Mouse (Mus musculus) v-Abl transformed pro-B cells (cell line): ENCODE results near the gene Pigk.

Experiments
- in situ Hi-C, 2 experiments: fragments of 400-800 bp; cut with MboI; formaldehyde crosslinking; loops; one replicate each; pipeline ENCODE4 v1.15.1; 2025; ENCODE audit not compliant: unreplicated experiment in 2 of 2

The Pigk gene

DNA sequence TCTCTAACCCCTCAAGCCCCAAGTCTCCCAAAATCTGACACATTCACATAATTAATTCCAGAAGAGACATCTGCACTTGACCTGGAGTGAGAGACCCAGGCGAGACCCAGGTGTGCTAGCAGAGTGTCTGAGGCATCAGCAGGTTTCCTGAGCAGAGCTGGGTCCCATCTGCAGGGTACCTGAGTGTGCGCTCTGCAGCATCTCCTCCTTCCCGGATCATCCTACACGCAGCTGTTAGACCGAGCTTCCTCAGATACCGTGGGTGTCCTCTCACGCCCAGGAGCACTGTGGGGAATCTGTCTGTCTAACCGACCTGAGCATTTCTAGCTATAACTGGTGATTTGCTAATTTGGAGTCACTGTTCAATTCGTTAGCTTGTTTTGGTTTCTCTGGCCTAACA is 10.5 kb downstream of the Pigk start:
- in situ Hi-C loops = no loop called here

DNA sequence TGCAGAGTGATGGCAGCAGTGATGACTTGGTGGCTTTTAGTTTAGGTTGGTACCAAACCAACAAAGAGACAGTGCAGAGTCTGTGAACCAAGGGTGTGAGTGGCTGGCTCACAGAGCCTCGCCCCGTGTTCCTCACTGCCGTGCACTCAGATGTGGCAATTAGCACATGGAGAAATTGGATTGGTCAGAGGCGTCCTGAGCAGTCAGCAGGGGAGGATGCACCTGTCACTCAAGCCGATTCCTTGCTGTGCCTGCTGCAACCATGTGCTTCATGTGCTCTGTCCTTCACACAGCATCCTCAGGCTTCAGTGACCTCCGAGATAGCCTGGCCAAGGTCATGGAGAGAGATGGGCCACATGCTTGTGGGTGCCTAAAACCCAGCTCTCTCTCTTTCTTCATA is 14.3 kb downstream of the Pigk start:
- in situ Hi-C loops = loop anchor here in 1 of 2 experiments (5.0 kb wide), 1 partner anchor 341 kb away; no protein-coding TSS in a partner anchor

DNA sequence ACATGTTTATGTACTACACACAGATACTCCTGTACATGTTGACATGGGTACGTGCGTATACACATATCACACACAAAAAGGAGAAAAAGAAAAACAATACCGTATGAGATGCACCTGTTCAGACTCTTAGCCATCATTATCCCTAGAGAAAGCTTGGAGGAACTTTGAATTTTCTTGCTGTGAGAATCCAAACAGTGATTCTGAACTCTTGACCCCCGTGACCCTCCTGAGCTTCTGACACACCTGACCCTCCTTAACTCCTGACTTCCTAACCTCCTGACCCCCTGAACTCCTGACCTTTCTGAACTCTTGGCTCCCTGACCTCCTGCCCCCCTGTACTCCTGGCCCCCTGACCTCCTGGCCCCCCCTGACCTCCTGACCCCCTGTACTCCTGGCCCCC is 19.1 kb downstream of the Pigk start:
- in situ Hi-C loops = no loop called here

DNA sequence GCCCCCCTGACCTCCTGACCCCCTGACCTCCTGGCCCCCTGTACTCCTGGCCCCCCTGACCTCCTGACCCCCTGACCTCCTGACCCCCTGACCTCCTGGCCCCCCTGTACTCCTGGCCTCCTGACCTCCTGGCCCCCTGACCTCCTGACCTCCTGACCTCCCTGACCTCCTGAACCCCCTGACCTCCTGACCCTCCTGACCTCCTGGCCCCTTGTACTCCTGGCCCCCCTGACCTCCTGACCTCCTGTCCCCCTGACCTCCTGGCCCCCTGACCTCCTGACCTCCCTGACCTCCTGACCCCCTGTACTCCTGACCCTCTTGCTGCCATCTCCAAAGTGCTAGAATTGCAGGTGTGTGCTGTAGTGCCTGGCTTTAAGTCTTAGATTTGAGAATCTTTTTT is 19.6 kb downstream of the Pigk start:
- in situ Hi-C loops = no loop called here

- in situ Hi-C loops = no loop called here
Measured at GRCm38 (mm10) chr3:152734100-152734499, 20.2 kb downstream of the Pigk start.

DNA sequence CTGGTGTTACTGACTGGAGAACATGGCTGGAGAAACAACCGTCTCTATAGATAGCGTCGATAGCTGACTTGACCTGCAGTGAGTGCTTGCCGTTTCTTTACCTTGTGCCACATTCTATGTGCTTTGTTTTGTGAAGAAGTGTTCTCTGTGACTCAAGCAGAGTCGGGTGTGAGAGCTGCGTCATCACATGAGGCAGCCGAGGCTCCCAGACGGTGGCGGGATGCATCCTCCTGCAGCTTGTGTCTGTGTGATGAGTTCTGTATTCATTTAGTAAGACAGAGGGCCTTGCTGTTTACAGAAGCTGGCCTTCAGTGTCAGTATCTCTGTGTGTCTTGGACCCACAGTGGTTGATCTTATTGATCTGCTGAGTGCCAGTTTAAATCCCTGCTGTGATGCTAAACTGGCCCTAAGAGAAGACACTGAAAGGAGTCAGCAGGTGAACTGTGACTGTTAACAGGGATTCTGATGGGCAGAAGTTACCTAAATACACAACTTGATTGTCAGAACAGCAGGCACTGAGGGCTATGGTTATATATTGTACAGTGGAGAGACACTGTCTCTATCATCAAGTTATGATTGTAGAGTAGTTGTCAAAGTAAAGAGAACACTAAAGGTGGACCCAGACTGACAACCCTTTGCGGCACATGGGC is 21.8 kb downstream of the Pigk start:
- in situ Hi-C loops = no loop called here

DNA sequence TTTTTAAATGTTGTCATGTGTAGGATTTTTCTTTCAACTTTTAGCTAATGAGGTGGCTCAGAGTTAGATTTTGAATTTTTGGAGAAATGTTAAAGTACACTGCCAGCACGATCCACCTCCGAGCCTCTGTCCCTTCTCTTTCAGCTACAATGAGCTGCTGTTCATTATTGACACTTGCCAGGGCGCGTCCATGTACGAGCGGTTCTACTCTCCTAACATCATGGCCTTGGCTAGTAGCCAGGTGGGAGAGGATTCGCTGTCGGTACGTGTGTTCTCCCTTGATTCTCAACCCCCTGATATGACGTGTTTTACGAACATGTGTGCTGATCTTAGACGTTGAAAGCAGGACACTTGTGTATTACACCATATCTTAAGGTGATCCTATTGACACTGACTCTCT is 30.4 kb downstream of the Pigk start:
- in situ Hi-C loops = loop anchor here (5.0 to 10.0 kb wide), 3 partner anchors 270 to 482 kb away; partner anchors contain the start of gene Zzz3 (in 1 of the 2)

- in situ Hi-C loops = loop anchor here (5.0 to 10.0 kb wide), 5 partner anchors 268 to 633 kb away; partner anchors contain the start of gene Zzz3 (in 1 of the 2)
Measured at GRCm38 (mm10) chr3:152745611-152746010, 31.7 kb downstream of the Pigk start.

DNA sequence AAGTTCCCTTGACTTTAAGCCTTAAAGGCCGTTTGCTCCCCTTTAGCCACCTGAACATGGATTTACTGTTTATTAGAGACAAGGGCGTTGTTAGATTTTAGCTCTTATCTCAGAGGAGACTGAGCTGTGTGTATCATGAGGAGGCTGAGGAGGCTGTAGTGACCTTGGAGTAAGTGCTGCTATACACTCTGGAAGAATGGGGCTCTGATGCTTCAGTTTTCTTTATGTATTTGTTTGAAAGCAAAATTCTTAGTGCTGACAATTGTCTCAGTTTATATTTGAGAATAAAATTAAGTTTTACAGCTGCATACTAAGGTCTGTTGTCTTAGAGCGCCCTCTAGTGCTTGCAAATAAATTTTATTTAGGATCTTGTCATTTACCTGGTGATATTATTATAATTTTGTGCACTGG is 35.6 kb downstream of the Pigk start:
- in situ Hi-C loops = loop anchor here (5.0 to 10.0 kb wide), 5 partner anchors 272 to 637 kb away; partner anchors contain the start of gene Zzz3 (in 1 of the 2)

DNA sequence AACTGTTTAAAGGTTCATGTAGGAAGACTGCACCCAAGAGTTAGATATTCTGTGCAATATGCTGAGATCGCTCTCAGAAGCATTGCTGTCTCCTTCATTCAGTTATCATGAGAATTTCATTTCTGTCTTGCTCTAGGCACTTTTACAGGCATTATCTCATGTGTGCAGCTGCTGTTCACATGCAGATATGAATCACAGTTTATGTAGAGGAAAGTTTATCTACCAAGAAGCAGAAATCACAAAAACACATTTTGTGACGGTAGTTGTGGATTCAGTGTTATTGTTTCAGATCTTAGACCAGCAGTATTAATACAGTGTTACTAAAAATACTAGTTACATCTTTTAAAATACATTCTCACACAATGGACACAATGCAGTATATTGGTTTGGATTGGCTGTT is 36.0 kb downstream of the Pigk start:
- in situ Hi-C loops = loop anchor here (5.0 to 25.0 kb wide), 7 partner anchors 273 to 1165 kb away; partner anchors contain the start of genes Rabggtb (in 2 of the 2), Msh4 (in 1 of the 2) and Zzz3 (in 1 of the 2)

GRCm38 (mm10) chr3:152752911-152753310 is 39.0 kb downstream of the Pigk start:
- in situ Hi-C loops = loop anchor here (10.0 to 25.0 kb wide), 2 partner anchors 1159 to 1162 kb away; partner anchors contain the start of genes Rabggtb (in 2 of the 2) and Msh4 (in 1 of the 2)

DNA sequence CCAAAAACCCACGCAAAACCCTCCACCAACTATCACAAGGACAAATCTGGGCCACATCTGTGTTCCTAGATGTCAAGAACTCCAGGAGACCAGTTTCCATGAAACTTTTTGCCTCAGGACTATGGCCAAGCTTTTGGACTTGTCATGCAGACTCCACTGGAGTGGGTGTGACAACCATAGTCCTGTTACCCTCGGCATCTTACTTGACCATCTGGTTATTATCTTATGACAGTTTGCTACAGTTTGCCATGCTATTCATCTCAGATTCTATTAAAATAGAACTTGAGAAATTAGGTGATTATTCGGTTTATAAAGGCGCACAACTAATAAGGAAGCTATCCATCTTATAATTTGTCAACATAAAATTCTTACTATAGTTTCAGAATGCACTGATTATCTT is 39.4 kb downstream of the Pigk start:
- in situ Hi-C loops = loop anchor here (10.0 to 25.0 kb wide), 2 partner anchors 1159 to 1161 kb away; partner anchors contain the start of genes Rabggtb (in 2 of the 2) and Msh4 (in 1 of the 2)

DNA sequence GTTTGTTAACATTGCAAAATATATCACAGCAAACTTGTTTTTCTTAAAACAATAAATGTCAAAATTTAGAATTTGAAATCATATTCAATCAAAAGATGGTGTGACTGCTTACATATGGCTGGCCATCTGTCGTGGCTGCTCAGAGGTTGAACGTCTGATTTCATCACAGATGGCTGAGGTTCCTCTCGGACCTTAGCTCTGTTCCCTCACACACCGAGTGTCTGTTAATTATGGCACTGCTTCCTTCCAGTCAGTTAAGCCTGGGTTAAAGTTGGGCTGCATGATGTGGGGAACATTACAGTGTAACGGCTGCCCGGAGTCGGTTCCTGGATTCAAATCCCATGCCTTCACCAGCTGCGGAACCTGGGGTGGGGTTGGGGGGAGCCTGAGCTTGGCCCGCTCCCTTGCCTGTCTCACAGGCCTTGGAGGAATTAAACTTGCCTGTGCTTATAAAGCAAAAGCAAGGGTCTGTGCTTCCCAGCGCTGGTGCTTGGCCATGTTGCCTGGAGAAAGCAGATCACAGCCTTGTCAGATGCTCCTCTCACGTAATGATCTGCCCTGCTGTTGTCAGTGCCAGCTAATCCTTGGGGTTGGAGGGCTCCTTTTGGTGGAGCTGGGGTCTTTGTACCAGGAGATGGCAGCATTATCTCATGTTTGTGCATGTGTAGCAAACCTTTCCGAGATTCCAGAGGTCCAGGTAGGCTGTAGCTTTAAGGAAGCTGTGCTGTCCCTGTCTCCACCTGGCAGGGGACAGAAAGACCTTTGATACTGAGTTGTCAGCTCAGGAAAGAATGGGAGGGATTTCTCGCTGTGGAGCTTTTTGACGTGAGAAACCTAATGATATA is 40.2 kb downstream of the Pigk start:
- in situ Hi-C loops = loop anchor here (10.0 to 25.0 kb wide), 2 partner anchors 1158 to 1161 kb away; partner anchors contain the start of genes Rabggtb (in 2 of the 2) and Msh4 (in 1 of the 2)

DNA sequence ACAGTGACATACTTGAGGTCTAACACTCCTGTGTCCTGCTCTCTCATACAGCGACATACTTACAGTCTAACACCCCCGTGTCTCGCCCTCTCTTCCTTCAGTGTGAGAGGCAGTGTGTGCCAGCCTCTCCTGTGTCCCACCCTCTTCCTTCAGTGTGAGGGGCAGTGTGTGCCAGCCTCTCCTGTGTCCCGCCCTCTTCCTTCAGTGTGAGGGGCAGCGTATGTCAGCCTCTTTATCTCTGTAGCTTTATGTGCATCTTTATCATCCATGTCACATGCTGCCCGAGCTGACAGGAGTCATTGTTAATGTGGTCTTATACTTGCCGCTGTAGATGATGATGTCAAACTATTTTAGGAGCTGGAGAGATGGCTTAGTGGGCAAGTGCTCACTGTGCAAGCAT is 41.6 kb downstream of the Pigk start:
- in situ Hi-C loops = loop anchor here (10.0 to 25.0 kb wide), 2 partner anchors 1157 to 1159 kb away; partner anchors contain the start of genes Rabggtb (in 2 of the 2) and Msh4 (in 1 of the 2)

- in situ Hi-C loops = loop anchor here (10.0 to 25.0 kb wide), 2 partner anchors 1155 to 1158 kb away; partner anchors contain the start of genes Rabggtb (in 2 of the 2) and Msh4 (in 1 of the 2)
Measured at GRCm38 (mm10) chr3:152756896-152757295, 43.0 kb downstream of the Pigk start.

DNA sequence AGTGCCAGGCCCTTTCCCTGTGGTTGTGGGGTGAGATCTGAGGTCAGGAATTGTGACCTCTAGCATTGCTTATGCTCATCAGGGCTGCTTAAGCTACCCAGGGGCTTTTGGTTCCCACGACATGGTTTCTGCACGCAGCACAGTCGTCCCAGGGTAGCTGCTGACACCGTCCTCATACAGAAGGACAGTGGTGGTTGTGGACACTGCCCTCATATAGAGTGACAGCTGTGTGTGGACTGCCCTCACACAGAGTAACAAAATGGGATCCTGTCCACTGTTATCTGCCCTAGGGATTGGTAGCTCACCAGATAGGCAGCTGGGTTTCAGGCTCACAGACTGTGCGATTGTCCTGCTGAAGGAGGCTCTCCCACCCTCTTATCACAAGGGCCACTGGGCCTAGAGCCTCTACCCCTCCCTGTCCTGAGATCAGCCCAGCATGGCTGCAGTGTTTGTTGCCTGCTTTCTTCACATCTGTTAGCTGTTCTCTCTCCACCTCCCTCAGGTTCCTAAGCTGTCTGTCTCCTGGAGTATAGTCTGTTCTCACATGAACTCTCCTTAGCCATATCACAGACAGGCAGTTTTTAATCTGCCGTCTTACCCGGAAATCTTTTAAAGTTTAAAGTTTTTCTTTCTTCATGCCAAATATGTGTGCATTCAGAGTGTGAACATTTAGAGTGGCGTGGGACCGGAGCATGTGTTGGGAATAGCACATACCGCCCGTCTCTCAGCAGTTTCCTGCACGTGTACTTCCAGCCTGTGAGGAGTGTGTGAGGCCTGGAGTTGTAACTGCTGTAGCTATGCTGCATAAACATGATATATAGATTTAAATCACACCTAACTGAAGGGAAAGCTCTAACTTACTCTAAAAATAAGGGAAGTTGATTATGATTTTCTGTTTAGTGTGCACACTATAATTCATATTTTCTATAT is 43.8 kb downstream of the Pigk start:
- in situ Hi-C loops = loop anchor here (10.0 to 25.0 kb wide), 2 partner anchors 1155 to 1157 kb away; partner anchors contain the start of genes Rabggtb (in 2 of the 2) and Msh4 (in 1 of the 2)

DNA sequence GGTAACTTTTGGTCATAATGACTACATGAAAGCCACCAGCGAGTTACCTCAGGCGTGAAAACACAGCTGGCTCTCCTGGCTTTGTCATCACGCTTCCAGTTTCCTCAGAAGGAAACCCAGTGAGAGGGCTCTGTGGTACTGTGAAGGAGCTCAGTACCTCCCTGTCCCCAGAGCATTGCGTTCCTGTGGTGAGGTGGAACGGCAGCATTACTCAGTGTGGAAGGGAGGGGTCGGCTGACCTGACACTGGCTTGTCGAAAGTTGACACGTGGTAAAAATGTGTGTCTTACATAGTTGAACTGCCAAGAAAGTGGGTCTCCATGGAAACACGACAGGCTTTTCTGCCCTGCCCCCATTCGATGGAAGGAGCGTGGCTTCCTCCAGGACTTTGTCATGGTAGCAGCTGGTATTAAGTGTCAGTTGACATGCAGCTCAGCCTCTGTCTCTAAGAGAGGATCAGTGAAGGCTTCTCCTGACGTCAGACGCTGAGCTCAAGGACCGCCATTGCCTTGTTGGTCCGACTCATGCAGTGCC is 44.7 kb downstream of the Pigk start:
- in situ Hi-C loops = loop anchor here (10.0 to 25.0 kb wide), 2 partner anchors 1154 to 1156 kb away; partner anchors contain the start of genes Rabggtb (in 2 of the 2) and Msh4 (in 1 of the 2)

DNA sequence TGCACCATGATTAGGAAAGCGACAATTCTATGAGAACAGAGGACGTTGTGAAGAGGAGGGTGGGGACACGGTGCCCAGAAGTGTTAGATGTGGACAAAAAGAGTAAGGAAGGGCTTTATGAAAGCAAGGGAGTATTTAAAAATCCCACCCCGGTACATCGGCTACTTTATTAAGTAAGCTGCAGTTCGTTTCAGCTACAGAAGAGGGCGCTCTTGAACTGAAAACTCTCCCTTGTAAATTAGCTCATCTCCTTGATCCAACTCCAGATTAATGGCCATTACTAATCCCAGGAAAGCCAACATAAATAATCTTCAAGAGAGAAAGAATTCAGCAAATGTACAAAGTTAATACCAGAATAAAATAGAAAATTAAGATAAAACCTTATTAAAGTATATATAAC is 47.2 kb downstream of the Pigk start:
- in situ Hi-C loops = loop anchor here in 1 of 2 experiments (25.0 kb wide), 1 partner anchor 1151 kb away; the partner anchor contains the start of genes Msh4 and Rabggtb

GRCm38 (mm10) chr3:152761661-152762060 is 47.8 kb downstream of the Pigk start:
- in situ Hi-C loops = loop anchor here in 1 of 2 experiments (25.0 kb wide), 1 partner anchor 1151 kb away; the partner anchor contains the start of genes Msh4 and Rabggtb
